Mouse (Mus musculus): ENCODE data around the gene Rasa2.

Gene Rasa2

DNA sequence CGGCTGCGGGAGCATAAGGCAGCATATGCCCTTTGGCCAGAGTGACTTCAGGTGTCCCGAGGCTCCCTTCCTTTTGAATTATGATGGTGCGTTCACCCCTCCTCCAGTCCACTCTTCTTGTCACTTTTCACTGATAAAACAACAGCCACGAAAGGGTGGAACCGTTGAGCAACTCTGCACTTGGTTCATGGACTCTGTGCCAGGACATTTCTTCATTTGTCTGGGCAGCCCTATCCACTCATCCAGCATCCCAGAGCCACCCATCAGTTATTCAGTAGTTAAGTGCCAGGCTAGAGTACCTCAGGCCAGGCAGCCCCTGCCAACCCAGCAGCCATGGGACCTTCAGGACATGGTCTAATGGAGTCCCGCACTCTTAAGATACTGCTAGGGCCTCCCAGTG is 7.1 kb upstream of the Rasa2 start:
- DNase-seq: peak; percentile 61

DNA sequence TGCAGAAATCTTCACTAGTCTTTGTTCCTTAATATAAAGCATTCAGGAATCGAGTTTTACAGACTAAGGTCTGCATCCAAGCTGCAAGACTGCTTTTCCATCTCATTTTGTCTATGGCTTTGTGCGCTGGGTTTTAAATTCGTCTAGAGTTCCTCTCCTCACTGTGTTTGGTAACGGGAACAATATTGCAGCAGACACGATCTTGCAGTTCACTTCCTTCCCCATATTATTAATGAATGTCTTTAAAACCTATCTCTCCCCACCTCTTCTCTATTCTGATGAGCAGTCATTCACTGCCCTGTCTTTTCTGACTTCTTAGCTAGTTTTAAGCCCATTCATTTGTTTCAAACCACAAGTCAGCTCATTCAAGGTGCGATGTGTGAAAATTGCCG is 5.7 kb upstream of the Rasa2 start:
- no peak for DNase-seq

DNA sequence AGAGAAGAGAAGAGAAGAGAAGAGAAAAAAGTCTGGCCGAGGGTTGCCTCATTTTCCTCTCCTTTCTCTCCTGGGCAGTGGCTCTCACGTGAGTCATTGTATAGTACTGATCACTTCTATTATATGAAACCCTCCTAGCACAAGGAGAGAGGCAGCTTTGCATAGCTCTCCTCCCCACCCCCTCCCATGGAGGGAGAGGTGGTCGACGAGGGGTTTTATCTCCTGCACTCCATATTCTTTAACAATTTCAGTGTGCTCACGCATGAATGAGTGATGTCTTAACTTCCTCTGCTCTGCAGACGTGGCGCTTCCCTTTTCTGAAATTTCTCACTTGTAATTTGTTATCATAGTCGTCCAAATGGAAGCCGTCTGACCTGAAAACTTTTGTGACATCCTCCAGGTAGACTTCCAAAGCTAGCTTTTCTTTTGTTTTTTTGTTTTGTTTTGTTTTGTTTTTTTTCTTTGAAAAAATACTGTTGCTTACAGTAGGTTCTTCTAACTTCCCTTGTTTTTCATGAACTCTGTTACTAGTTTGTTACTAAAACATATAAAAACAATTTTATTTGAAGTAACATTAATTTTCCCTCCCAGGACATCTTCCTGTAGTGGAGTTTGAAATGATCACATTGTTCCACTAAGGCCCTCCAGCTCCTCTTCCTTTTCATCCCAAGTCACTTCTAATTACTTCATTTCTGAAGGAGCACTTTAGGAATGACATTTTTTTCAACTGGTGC is 5.2 kb upstream of the Rasa2 start:
- DNase-seq: no peak

DNA sequence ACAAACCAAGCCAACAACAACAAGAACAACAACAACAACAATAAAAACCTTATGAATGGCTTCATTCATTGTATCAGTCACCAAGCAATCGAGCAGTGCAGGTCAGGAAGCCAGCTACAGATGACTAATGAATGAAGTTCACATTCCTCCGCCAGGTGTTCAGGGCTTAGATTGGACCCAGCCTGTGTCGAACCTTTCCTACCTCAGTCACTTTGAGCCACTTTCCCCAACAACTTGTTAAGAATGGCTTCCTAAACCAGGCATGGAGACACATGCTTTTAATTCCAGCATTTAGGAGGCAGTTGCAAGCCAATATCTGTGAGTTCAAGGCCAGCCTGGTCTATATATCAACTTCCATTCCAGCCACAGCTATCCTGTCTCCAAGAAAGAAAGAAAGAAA is 4.5 kb upstream of the Rasa2 start:
- no peak for DNase-seq

DNA sequence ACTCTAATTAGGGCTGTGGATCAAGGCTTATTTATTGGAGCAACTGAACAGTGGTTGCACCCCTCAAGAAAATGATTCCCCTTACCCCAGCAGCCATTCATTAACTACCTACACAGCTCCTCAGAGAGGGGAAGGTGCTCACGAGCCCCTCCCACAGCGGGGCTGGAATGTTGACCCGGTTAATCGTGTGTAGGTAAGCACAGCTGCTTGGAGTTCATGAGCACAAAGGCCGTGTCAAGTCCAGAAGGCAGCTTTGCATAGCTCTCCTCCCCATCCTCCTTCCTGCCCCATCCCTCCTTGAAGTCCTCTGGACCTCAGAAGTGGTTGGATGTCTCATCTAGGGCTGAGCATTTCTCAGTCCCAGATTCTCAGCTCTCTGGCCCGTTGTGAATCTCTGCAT is 3.8 kb upstream of the Rasa2 start:
- DNase-seq: peak; percentile 87

DNA sequence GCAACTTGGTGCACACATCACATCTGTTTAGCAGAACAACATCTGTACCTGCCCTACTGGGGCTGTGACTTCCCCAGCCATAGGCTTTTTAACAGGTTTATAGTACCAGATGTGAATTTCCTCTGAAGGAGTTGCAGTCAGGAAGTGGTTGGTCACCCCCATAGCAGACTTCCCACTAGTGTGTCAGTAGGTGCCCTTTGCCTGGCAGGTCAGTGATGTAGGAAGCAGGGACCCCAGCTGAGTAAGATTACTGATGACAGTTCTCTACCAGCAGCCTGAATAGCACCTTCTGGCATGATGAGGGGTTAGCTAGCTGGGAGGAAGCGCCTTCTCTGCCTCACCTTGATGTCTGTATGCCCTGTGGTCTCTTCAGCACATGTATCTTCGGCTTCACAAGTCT is 2.4 kb upstream of the Rasa2 start:
- DNase-seq: no peak

DNA sequence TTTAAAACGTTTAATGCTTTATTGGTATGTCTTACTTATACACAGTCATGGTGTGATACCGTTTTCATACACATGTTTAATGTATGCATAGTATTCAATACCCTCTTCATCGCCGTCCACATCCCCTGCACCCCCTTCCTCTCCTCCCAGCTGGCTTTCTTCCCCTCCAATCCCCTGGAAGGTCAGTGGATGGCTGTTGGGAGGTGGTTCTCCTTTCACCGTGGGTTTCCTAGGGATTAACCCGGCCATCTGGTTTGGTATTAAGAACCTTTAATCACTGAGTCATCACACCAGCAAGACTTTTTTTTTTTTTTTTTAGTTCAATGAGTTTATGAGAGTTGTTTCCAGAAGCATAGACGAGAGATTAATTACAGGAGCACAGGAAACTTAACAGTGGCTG is 1.3 kb upstream of the Rasa2 start:
- peak; percentile 84 for DNase-seq

DNA sequence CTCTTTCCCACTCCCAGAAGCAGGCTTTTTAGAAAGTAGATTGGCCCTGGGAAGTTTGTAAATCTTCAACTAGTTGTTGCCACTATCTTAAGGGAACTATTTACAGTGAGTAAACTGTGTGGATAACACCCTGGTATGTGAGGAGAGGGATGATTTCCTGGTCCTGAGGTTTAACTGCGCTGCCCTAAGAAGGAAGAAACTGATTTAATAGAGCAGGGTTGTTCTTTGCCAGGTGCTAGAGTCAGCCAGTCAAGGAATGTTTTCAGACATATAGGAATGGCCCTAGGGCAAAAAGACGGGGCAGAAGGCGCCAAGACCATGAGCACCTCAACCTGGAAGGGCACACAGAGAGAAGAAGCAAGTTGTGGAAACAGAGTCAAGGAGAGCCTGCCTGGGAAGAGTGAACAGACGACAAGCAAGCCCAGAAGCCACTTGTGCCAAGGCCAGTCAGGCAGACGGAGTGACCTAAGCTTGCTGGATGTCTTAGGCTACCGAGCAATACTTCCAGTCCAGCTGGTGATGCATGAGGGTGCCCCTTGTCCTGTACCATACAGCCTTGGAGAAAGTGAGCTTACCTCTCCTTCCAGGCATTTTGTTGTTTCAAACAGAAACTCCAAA is 765 bp upstream of the Rasa2 start:
- DNase-seq: peak; percentile 40

DNA sequence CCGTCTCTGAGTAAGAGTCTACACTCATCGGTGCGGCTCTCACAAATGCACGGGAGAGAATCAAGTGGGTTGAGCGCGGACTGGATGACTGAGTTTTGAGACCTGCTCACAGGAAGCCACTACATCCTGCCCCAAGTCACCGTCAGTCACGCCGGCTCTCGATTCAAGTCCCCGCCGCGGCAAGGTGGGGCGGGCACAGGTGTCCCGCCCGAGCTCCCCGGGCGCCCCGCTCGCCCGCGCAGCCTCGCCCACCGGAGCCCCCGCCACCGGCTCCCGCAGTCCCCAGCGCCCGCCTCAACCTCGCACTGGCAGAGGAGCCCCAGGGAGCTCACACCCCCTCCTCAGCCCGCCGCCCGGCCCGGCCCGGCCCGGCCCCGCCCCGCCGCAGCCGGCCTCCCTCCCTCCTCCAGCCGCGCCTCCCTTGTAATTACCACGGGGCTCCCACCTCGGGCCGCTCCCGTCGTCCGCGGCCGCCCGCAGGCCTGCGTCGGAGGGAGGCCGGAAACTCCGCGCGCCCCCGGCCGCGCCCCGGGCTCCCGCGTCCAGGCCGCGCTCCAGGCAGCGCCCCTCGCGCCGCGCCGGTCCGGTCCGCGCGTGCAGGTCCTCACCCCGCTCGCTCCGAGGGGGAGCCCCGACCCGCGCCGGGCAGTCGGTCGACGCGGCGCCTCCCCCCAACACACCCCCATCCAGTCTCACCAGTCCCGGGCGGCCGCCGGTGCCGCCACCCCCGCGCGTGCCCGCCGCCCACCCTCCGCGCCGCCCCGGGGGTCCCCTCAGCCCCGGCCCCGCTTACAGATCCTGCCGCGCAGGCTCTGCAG is 637 bp downstream of the Rasa2 start:
- peak; percentile 50 for DNase-seq

DNA sequence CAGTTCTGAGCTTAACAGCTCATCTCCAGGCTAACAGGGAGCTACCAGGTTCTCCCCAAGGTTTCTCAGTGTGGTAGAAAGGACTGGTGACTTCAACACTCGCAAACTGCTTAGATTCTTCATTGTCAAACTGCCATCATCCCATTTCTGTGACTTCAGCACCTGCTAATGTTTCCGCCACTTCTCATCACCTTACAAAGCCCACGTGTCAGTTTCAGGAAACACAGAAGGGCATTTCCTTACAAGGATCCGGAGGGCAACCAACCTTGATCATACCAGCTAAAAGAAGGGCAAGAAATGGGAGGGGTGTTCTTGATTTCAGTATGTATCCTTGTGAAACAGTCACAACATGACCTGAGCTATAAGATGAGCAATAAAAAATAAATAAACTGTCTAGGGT is 2.3 kb downstream of the Rasa2 start:
- DNase-seq: no peak

DNA sequence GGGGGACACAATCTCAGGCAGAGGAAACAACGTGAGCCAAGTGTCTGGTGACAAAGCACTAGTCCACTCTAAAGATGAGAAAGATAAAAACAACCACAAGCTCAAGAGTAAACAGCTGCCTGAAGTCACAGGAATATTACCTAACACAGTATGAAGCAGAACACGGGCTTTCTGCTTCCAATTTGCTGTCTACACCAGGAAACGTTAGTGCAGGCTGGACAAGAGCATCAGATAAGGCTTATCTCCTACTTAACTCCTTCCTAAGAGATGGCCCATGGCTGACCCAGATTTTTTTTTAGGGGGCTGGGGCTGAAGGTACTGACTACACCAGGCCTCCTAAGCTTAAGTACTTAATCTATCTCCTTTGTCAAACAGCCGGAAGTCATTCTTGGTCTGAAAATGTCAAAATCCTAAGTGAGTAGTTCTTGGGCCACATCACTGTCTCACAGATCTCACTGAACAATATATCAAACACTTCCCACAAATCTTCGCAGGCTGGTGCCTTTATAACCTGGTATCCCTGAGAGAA is 3.8 kb downstream of the Rasa2 start:
- DNase-seq: no peak

DNA sequence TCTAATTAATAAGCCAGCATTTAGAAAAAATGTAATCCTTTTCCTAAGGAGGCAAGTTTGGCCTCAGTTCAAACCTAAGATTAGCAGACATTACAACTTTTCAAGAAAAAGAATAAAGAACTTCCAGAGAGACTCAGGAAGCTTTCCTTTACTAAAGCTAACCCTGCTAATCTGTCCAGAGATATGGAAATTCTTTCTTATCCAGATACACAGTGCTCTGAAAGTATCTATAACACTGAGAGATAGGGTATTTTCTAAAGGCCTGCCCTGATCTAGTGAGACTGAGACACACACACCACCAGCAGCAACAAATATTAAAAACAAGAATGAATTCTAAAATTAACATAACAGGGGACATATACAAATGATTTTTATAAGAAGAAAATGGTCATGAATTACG is 4.4 kb downstream of the Rasa2 start:
- DNase-seq: no peak

DNA sequence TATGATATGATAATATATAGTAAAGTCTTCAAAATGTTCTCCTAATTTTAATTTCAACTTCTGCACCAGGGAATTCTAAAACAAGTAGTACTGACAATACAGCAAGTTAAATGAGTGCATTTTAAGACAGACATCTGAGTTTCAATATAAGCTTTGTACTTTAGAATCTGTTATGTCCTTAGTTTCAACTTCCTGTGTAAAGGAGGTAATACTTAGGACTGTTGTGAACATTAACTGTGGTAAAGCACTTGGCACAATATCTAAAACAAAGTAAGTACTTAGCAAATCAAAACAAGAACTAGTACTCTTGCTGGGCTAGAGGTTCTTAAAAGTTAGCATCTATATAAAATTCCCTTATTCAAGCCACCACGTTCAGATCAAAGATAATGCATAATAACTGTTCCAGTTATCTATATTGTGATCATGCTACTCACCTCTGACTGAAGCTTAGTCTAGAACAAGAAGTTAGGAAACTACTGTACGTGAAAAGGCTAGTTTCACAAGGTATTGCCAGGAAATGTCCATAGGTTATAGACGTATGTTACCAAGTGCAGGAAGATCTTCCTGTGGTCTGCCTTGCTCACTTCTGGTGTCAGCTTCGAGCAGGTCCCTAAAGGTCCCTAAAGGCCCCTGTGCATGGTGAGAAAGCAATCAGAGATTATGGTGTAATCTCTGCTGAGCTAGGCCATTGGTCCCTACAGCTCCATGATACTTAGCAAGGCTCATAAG is 12.8 kb downstream of the Rasa2 start:
- no peak for DNase-seq

DNA sequence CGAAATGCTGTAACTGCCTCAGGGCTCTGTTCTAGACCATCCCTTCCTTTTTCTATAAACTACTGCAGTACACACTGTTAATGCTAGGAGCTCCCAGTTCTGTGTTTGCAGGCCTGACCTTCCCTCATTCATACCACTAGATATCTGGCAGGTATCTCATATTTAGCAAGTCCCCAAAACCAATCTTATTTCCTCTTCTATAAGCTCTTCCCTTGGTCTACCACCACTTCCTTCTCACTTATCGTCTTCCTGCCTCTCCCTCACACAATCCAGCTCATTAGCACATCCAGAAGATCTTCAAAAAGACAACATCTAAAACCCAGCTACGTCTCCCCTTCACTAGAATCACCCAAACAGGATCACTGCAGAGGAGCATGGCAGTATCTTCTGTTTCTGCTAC is 19.1 kb downstream of the Rasa2 start:
- DNase-seq: no peak

DNA sequence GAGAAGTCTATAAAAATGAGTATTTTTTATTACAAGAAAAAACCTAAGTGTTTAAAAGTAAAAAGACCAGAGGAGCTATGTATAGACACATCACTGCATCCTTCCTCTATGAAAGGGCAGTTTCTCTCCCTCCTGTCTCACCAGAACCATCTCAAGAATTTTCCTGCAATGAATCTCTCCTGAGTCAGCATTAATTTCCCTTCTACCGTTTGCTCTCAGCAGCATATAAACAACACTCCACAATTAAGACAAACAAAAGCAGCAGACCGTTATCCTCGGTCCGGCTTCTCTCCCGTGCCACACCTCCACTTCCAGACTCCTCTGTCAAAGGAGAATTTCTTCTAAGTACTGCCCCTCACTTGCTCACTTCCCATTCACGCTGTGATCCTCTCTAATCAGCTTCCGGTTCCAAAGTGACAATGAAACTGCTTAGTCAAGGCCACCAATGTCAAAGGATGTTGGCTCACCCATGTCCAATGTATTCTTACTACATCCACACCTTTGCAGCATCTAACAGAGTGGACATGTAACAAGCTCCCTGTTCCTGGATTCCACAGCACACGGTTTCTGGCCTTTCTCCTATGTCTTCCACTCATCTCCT is 19.6 kb downstream of the Rasa2 start:
- no peak for DNase-seq

DNA sequence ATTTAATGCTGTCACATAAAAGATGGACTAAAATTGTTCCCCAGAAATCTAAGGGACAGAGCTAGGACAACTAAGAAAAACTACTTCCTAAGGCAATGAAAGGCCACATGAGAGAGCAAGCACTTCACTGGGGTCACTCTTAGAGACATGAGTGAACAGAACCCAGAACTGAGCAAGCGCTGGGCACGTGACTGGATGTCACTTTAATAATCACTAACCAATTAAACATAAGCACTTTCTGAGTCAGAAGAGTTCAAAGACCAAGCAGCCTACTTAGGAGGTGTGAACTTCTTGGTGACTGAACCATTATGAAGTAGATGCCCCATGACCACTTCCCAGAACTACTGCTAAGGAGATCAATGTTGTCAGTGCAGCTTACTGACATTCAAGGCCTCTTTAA is 20.6 kb downstream of the Rasa2 start:
- DNase-seq: peak; percentile 78

DNA sequence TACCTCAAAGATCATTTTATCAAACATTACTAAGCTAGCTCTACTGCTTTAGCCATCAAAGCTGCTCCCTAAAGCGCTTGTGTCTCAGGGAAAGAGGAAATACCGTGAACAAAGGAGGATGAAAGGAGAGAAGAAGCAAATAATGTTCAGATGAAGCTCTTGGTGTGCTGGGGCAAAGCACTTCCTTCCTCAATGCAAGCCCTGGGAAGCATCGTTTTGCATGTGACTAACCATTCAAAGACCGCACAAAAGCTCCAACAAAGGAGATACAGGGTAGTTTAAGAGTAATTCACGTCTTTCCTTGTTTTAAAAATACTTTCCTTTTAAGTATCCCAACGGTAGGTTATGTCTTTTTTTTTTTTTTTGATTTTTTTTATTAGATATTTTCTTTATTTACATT is 28.0 kb downstream of the Rasa2 start:
- DNase-seq: no peak

DNA sequence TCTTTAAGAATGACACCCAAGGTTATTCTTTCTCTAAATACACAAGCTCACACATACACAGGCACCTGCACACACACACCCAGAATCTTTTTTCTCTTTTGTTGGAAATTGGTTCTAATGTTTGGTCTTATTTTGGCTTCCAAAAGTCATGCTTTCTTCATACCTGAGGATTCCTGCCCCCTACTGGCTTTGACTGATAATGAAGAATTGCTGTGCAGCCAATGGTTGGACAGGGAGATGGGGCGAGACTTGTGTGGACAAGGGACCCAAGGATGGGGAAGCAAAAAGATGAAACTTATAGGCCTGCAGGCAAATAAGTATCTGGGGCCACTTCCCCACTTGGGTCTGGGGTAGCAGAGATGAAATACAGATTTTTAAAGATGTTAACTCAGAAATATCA is 33.5 kb downstream of the Rasa2 start:
- no peak for DNase-seq

DNA sequence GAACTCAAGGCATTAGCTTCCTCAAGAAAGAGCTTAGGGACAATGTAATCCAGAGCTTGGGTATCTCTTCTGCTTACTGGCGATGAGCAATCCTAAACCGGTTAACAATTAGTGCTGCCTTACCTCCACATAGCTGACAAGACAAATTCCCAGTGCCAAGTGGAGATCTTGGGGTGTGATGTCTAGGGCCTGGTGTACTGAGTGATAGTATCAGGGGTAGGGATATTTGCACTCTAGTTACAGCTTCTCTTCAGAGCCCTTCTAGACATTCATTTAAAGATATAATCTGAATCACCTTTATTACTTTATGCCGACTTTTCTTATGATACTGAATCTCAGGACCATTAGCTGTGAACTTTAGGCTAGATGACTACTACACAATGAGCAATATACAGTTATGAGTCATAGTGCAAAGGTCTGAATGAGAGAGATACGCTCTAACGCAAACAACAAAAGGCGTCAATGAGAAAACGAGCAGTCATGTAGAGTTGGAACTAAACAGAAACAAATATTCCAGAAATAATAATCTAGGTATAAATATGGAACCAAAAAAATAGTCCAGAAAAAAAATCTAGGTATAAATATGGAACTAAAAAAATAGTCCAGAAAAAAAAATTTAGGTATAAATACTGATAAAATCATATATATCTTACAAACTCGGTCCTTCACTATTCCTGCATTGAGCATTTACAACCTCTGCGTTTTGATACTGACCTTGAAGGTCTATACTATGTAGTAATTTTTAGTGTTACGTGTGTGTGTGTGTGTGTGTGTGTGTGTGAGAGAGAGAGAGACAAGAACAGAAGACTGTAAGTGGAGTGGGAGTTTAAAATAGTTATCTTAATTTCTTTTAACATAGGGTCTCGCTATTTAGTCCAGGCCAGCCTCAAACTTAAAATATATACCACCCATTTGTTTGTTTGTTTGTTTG is 38.5 kb downstream of the Rasa2 start:
- DNase-seq: no peak

DNA sequence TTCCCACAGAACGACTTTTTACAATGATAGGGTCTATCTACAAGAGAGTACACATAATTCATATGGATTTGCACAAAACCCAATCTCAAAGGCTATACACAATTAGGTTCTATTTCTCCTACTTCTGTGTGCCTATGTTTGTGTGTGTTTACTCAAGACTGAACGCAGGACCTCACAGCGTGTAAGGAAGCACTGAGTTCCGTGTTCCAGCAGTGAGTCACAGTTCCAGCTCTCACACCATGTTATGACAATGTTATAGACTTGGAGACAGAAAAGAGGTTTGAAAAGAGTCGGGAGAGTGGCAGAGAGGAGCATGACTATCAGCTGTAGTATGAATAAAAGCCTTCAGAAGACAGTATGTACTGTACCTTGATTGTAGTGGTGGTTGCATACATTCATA is 42.1 kb downstream of the Rasa2 start:
- DNase-seq: no peak

DNA sequence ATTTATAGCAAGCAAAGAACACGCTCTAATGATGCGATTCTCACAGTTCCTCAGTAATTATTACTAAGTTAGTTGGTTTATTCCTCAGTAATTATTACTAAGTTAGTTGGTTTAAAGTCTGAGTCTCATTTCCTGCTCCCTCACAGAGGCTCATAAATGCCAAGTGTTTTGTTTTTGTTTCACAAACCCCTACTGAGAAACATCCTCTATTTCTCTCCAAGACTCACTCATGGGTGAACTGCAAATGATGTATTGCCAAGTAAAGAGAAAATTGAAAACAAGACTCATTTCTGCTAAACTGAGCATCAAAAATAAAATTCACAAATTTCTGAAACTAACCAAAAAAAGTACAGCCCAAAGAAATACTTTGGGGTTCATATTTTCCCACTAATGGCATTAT is 47.9 kb downstream of the Rasa2 start:
- no peak for DNase-seq

DNA sequence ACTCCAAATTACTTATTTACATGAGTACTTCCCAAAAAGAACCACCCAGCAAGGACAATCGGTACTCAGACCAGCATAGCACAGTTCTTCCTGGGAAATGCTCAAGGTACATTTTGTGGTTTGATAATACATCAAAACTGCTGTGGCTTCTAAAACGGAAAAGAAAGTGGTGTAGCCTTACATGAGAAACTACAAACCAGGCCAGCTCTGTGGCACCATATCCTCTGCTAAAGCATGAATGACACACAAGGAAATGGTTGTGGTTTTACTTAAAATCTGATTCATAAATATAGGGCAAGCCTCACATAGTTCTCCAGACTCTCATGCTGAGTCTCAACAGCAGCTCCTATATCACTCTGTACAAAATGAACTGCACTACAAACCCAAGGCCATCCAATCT is 48.3 kb downstream of the Rasa2 start:
- no peak for DNase-seq

Measured in kidney, adult 9 months (tissue).